Mouse (Mus musculus): ENCODE results near the gene Zbtb7b. TPM values are rescaled to one million over a fixed set of nuclear protein-coding genes. Genes with fewer than 3 reads are reported as not detected.

The Zbtb7b gene
- polyA plus RNA-seq, 1 experiment: 76.2 TPM

DNA sequence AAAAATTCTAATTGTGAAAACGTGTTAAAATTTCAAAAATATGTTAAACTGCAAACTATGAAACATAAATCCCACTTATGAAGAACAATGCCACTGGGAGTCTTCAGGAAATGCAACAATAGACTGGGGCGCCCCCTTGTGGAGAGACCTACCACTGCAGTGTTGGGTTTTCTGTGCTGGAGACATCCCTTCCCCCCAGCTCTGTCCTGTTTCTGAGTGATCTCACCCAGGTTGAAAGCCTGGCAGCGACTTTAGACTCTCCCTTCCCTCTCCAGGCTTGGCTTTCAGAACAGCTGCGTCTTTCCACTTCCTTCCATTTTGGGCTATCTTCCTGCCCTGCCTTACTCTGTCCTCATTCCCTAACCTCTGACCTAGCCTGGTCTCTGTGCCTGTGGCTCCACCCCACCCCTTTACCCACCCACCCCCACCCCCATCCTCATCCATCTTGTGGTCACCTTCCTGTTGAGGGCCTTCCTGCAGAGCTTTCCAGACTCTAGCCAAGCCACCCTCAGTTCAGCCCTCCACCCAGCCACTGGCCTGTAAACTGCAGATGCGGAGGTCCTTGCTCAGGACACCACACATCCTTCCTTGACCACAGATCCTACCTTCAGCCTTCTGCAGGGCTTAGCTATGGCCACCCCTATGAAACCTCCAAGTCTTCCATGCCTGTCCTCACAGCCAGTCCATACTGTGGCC lies 39.6 kb downstream of the Zbtb7b start:
- TF ChIP-seq GATA1 (IDR thresholded peaks at IDR 0.05; ENCODE audit: borderline replicate concordance, low read length) (no peak), FLI1 (IDR thresholded peaks at IDR 0.05; ENCODE audit: low read length) (no peak)
- Histone ChIP-seq H3K4me3 (replicated peaks) (no peak overlapping the region), H3K9me3 (no peaks in the 10 kb centered on the region), H3K36me3 (replicated peaks; ENCODE audit: low read length) (no peaks in the 10 kb centered on the region), H3K27me3 (replicated peaks) (peaks cover 89% of the 10 kb centered on the region), H3K4me1 (peaks cover 38% of the 10 kb centered on the region)

DNA sequence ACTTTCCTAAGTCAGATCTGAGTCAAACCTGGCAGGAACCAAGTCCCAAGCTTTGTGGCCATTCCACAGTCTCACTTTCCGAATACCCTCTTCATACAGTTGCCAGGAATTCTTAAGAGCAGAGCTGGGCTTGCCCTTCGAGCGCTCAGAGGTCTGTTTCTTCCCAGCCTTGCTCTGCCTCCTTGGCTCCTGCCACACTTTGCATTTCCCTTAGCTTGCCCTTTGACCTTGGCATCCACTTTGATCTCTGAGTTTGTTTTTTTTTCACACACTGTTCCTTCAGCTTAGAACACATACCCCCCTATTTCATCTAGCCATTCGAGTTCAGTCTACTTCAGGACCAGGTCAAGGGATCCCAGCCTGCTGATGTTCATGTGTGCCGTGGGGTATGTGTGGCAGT lies 43.3 kb downstream of the Zbtb7b start:
- H3K4me1 ChIP-seq: peaks cover 62% of the 10 kb centered on the region
- peaks cover 65% of the 10 kb centered on the region for H3K27me3 ChIP-seq (replicated peaks)

DNA sequence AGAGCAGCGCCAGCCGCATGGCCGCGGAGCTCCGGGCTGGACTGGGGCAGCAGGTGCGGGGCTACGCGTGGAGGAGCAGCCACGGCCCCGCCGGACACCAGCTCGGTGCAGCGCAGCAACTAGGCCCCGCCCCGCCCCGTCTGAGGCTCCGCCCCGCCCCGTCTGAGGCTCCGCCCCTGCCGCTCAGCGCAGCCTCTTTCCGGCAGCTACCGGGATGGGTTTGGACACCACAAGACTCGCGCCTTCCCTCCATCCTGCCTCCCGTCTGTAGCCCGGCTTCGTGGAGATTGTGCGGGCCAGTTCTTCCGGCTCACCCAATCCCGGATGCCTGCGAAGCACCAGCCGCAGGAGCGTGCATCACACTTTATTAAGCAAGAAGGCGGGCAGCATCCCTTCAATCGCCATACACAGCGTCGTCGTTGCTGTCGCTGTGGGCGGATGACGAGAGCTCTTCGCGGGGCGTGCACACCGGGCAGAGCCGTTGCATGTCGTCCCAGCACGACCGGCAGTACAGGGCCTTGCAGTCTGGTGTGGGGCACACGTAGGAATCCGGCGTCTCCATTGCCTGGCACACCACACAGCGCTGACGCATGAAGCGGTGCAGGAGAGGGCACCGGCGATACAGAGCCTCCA lies 44.6 kb downstream of the Zbtb7b start, which contains the start of gene Adam15:
Adam15 (minus strand) TSS at position 128 of the 633 bp plus-strand sequence.
- Histone ChIP-seq H3K9me3 (no peaks in the 10 kb centered on the region), H3K4me3 (replicated peaks) (peak within 1 kb of the TSS; percentile 93), H3K36me3 (replicated peaks; ENCODE audit: low read length) (peaks cover 15% of the 10 kb centered on the region), H3K4me1 (peaks cover 54% of the 10 kb centered on the region), H3K27me3 (replicated peaks) (peaks cover 55% of the 10 kb centered on the region)
- no peak for TF ChIP-seq FLI1 (IDR thresholded peaks at IDR 0.05; ENCODE audit: low read length)
- TF ChIP-seq GATA1 (IDR thresholded peaks at IDR 0.05; ENCODE audit: borderline replicate concordance, low read length): no peak

More for the DNA sequence above, 43.3 kb downstream of the Zbtb7b start:
- Histone ChIP-seq H3K36me3 (replicated peaks; ENCODE audit: low read length) (peaks cover 5% of the 10 kb centered on the region), H3K9me3 (no peaks in the 10 kb centered on the region), H3K4me3 (replicated peaks) (no peak overlapping the region)
- no peak for TF ChIP-seq FLI1 (IDR thresholded peaks at IDR 0.05; ENCODE audit: low read length)
- TF ChIP-seq GATA1 (IDR thresholded peaks at IDR 0.05; ENCODE audit: borderline replicate concordance, low read length): no peak

DNA sequence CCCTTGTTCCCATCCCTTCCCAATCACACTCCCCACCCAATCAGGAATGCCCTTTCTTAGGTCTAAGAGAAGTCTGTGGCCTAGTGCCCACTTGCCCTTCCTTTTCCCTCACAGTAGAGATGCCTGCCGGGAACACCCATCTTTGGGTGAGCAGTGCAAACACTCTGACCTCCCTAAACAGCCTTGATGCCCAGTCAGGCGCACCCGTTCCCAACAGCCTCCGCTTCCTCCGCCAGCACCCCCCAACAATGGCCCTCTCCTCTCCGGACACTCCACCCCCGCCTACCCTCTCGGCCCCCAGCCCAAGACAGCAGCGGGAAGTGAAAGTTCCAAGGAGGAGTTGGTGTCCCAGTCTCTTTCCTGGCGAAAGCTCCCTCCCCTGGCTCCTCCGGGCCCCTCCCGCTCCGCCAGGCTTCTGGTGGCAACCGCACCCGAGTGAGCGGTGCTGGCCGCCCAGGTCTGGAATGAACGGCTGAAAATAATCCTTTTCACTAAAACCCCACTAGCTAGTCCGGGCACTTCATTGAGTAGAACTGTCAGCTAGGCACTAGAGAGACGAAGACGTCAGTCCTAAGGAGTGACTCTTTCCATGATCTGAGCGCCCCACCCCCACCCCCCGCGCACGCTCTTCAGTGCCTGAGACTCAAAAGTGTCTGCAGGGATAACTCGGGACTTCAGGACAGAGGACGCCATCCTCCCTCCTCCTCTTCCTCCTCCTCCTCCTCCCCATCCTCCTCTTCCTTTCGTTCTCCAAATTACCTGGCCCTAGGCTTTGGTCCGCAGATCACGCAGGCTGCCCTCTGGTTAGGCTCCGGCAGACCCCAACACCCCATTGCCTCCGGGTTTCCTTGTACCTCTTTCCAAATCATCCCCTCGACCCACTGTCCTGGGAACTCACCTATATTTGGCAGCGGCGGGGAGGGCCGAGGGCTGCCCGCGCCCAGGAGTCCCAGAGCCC lies 45.4 kb downstream of the Zbtb7b start:
- H3K4me1 ChIP-seq: peaks cover 46% of the 10 kb centered on the region
- H3K9me3 ChIP-seq: no peaks in the 10 kb centered on the region
- H3K4me3 ChIP-seq (replicated peaks): peak overlapping the region; percentile 93
- peaks cover 60% of the 10 kb centered on the region for H3K27me3 ChIP-seq (replicated peaks)
- H3K36me3 ChIP-seq (replicated peaks; ENCODE audit: low read length): peaks cover 23% of the 10 kb centered on the region
- TF ChIP-seq FLI1 (IDR thresholded peaks at IDR 0.05; ENCODE audit: low read length) (no peak), GATA1 (IDR thresholded peaks at IDR 0.05; ENCODE audit: borderline replicate concordance, low read length) (no peak)

DNA sequence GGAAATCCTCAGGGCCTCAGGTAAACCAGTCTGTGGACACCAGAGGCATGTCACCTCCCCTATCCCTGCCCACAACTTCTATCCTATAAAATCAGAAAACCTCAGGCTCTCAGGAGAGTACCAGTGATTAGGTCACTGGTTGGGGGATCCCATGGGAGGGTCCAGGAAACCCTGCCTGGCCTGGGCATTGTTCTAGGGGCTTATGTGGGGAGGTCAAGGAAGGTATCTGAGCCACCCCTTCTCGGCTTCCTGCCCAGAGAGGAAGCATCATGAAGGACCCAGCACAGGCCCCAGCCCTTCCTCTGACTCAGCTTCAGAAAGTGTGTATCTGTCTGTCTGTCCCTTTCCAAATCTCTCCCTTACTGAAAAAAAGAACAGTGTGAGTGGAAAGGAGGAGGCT lies 46.7 kb downstream of the Zbtb7b start:
- peaks cover 59% of the 10 kb centered on the region for H3K27me3 ChIP-seq (replicated peaks)
- TF ChIP-seq FLI1 (IDR thresholded peaks at IDR 0.05; ENCODE audit: low read length): no peak
- no peak for TF ChIP-seq GATA1 (IDR thresholded peaks at IDR 0.05; ENCODE audit: borderline replicate concordance, low read length)

DNA sequence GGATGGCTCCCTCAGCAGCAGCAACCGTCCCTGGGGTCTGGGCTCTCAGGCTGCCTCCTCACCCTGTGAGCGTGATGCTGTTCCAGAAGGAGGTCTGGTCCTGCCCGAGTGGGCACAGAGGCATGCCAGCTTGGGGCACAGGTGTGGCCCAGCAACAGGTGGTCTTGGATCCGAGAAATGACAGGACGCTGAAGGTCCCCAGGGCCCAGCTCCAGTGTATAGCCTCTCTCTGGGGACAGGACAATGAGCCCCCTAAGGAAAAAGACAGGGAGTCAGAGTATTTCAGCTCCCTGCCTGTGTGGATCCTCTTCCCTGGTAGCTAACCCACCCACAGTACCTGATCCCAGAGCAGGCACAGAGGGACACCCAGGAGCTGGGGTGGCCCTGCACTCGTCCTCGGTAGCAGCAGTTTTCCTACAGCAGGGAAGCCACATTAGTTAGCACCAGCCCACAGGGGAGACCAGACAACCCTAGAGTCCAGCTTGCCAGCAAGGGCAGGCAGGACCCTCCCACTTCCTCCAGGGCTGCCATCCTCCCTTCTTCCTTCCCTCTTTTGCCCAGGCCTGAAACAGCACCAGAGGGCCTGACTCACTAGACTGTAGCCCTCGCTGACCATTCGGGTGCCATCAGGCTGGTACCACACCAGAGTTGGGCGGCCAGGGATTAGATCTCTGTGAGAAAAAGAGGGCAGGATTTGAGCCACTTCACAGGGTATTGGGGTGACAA lies 47.6 kb downstream of the Zbtb7b start:
- Histone ChIP-seq H3K9me3 (no peaks in the 10 kb centered on the region), H3K4me1 (peaks cover 42% of the 10 kb centered on the region), H3K4me3 (replicated peaks) (peak overlapping the region; percentile 39), H3K27me3 (replicated peaks) (peaks cover 54% of the 10 kb centered on the region), H3K36me3 (replicated peaks; ENCODE audit: low read length) (peaks cover 45% of the 10 kb centered on the region)
- TF ChIP-seq GATA1 (IDR thresholded peaks at IDR 0.05; ENCODE audit: borderline replicate concordance, low read length) (no peak), FLI1 (IDR thresholded peaks at IDR 0.05; ENCODE audit: low read length) (no peak)

More for the DNA sequence above, 46.7 kb downstream of the Zbtb7b start:
- Histone ChIP-seq H3K36me3 (replicated peaks; ENCODE audit: low read length) (peaks cover 36% of the 10 kb centered on the region), H3K4me3 (replicated peaks) (peak overlapping the region; percentile 72), H3K4me1 (peaks cover 42% of the 10 kb centered on the region), H3K9me3 (no peaks in the 10 kb centered on the region)

DNA sequence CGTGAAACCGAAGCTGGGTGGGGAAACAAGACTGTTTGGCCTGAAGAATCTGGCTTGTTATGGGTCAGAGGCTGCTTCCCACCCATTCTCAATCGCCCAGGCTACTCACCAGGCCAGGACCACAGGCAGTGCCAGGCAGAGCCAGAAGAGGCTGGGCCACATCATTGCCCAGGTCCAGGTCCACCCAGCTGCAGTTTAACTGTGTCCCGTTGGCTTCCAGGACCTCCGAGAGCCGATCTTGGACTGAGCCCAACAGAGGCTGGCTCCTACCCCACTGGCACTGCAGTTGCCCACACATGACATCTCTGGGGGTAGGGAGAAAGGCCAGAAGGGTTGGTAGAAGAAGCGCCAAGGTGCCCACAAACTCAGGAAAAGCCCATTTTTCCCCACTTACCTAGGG lies 51.3 kb downstream of the Zbtb7b start:
- TF ChIP-seq GATA1 (IDR thresholded peaks at IDR 0.05; ENCODE audit: borderline replicate concordance, low read length) (no peak), FLI1 (IDR thresholded peaks at IDR 0.05; ENCODE audit: low read length) (no peak)
- H3K27me3 ChIP-seq (replicated peaks): peaks cover 56% of the 10 kb centered on the region
- H3K4me3 ChIP-seq (replicated peaks): no peak overlapping the region
- no peaks in the 10 kb centered on the region for H3K9me3 ChIP-seq
- H3K36me3 ChIP-seq (replicated peaks; ENCODE audit: low read length): peaks cover 67% of the 10 kb centered on the region
- peaks cover 28% of the 10 kb centered on the region for H3K4me1 ChIP-seq

DNA sequence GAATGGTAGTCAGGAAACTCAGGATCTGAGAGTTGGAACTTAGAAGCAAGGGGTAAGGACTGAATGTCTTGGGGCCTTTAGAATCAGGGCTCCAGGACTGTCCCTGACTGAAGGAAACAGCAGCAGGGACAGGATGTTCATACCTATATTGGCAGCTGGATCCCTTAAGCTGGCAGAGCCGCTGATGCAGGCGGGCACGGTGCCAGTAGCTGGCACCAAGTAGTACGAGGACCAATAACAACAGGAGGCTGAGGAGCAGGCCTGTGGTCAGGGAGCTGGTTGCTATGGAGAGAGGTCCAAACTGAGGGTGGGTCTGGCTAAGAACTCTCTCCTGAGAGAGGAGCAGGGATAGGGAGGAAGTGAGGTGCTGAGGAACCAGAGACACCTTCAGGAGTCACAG lies 52.8 kb downstream of the Zbtb7b start:
- peaks cover 66% of the 10 kb centered on the region for H3K27me3 ChIP-seq (replicated peaks)
- H3K4me3 ChIP-seq (replicated peaks): no peak overlapping the region
- TF ChIP-seq GATA1 (IDR thresholded peaks at IDR 0.05; ENCODE audit: borderline replicate concordance, low read length): no peak
- no peak for TF ChIP-seq FLI1 (IDR thresholded peaks at IDR 0.05; ENCODE audit: low read length)
- peaks cover 66% of the 10 kb centered on the region for H3K36me3 ChIP-seq (replicated peaks; ENCODE audit: low read length)
- peaks cover 27% of the 10 kb centered on the region for H3K4me1 ChIP-seq
- no peaks in the 10 kb centered on the region for H3K9me3 ChIP-seq

DNA sequence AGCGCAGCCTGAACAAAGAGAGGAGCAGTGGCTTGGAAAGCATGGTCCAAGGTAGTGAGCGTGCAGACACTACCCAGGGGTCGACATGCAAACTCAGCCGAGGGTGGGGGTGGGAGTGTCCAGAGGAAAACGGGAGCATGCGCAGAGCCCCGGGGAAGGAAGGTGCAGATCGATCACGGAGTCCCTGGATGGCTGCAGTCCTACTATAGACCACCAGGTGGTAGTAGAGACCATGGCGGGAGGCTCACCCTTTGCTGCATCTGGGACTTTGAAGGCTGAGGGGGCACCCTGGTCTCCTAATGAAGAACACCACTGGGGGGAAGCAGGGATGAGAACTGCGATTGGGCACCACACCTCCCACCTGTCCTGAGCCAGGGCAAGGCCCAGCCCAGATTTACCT lies 54.1 kb downstream of the Zbtb7b start:
- peaks cover 25% of the 10 kb centered on the region for H3K4me1 ChIP-seq
- TF ChIP-seq GATA1 (IDR thresholded peaks at IDR 0.05; ENCODE audit: borderline replicate concordance, low read length) (no peak), FLI1 (IDR thresholded peaks at IDR 0.05; ENCODE audit: low read length) (no peak)
- H3K9me3 ChIP-seq: no peaks in the 10 kb centered on the region
- peaks cover 57% of the 10 kb centered on the region for H3K36me3 ChIP-seq (replicated peaks; ENCODE audit: low read length)
- H3K27me3 ChIP-seq (replicated peaks): peaks cover 77% of the 10 kb centered on the region
- peak overlapping the region; percentile 15 for H3K4me3 ChIP-seq (replicated peaks)
